Mouse (Mus musculus): ENCODE data around the gene Morn3. TPM values are rescaled to one million over a fixed set of nuclear protein-coding genes. Genes with fewer than 3 reads are reported as not detected.

The Morn3 gene
- polyA plus RNA-seq, 1 experiment from 2014 or later, result not detected

GRCm38 (mm10) chr5:123020426-123020825 lies 26.4 kb downstream of the Morn3 start:
- Histone ChIP-seq H3K27me3 (ENCODE audit: control insufficient read depth, insufficient read depth, low read length) (no peaks in the 10 kb centered on the region), H3K4me1 (ENCODE audit: control insufficient read depth, insufficient read depth, low read length) (peaks cover 19% of the 10 kb centered on the region), H3K36me3 (ENCODE audit: control insufficient read depth, insufficient read depth, low read length) (no peaks in the 10 kb centered on the region), H3K4me2 (no peak overlapping the region), H3K4me3 (ENCODE audit: low read depth, low read length) (no peak overlapping the region), H3K9me3 (ENCODE audit: control insufficient read depth, low read length) (no peaks in the 10 kb centered on the region), H3K27ac (ENCODE audit: low read depth, low read length) (no peak overlapping the region), H3K9ac (ENCODE audit: low read length) (no peak overlapping the region)
- ATAC-seq (ENCODE audit: low FRiP score), result no peak
- no peak for DNase-seq (ENCODE audit: low spot score, missing footprints)
- 91% methylated on average over 5 of the region's 5 CpGs for WGBS

DNA sequence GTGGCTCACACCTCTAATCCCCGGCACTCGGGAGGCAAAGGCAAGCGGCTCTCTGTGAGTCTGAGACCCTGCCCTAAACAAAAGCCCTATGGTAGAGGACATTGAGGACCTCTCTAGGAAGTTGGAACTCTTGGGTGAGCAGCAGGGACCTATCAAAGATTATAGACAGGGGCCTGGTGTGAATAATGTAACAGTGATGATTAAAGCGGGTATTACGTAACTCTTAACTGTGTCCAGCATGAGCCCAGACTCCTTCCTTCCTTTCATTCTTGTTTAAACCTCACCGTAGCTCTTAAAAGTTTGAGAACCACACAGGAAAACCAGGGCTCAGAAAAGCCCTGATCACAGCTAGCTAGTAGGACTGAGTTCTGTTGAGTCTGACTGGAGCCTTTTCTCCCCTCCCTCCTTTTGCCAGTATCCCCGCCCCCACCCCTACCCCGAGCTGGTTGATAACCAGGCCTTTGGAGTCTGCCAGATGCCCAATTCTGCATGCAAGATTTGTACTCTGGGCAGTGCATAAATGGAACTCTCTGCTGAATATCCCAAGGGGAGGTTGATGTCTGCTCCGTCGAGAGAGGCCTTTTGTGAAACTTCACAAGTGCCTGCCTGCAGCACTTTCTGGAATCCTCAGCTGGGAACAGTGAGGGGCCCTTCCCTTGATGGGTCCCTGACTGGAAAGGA lies 27.3 kb downstream of the Morn3 start:
- 50% methylated on average over 10 of the region's 10 CpGs for WGBS
- ATAC-seq (ENCODE audit: low FRiP score) (no peak), DNase-seq (ENCODE audit: low spot score, missing footprints) (peak; percentile 83)
- no peaks in the 10 kb centered on the region for H3K9me3 ChIP-seq (ENCODE audit: control insufficient read depth, low read length)
- no peaks in the 10 kb centered on the region for H3K27me3 ChIP-seq (ENCODE audit: control insufficient read depth, insufficient read depth, low read length)
- peaks cover 22% of the 10 kb centered on the region for H3K4me1 ChIP-seq (ENCODE audit: control insufficient read depth, insufficient read depth, low read length)
- H3K36me3 ChIP-seq (ENCODE audit: control insufficient read depth, insufficient read depth, low read length), result no peaks in the 10 kb centered on the region
- H3K4me3 ChIP-seq (ENCODE audit: low read depth, low read length), result no peak overlapping the region
- no peak overlapping the region for H3K4me2 ChIP-seq
- peak overlapping the region; percentile 35; the same call in 1 of the 2 replicates for H3K27ac ChIP-seq (ENCODE audit: low read depth, low read length)
- no peak overlapping the region; the same call in 1 of the 2 replicates for H3K9ac ChIP-seq (ENCODE audit: low read length)

DNA sequence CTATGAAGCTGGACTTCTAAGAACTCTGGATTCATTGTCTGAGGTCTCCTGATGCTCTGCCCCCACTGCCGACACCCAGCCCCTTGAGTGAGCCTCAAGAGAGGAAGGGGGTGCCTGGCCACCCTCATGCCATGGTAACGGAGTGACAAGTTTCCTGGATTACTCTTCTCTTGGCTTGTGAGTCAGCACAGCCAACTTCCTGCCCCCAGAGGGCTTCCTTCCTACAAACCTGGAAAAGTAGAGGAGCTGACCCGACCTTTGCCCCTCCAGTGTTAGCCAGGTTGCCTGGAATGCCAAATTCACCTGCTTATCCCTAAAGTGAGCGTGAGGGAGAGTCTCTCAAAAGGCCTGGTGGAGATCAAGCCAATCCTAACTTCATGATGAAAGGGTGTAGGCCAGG lies 29.3 kb downstream of the Morn3 start:
- no peak overlapping the region for H3K9ac ChIP-seq (ENCODE audit: low read length)
- no peak overlapping the region for H3K4me2 ChIP-seq
- H3K36me3 ChIP-seq (ENCODE audit: control insufficient read depth, insufficient read depth, low read length), result no peaks in the 10 kb centered on the region
- DNase-seq (ENCODE audit: low spot score, missing footprints) (no peak), ATAC-seq (ENCODE audit: low FRiP score) (no peak)
- peaks cover 24% of the 10 kb centered on the region for H3K4me1 ChIP-seq (ENCODE audit: control insufficient read depth, insufficient read depth, low read length)
- no peaks in the 10 kb centered on the region for H3K27me3 ChIP-seq (ENCODE audit: control insufficient read depth, insufficient read depth, low read length)
- no peaks in the 10 kb centered on the region for H3K9me3 ChIP-seq (ENCODE audit: control insufficient read depth, low read length)
- H3K27ac ChIP-seq (ENCODE audit: low read depth, low read length), result no peak overlapping the region
- 78% methylated on average over 4 of the region's 4 CpGs for WGBS
- no peak overlapping the region for H3K4me3 ChIP-seq (ENCODE audit: low read depth, low read length)

DNA sequence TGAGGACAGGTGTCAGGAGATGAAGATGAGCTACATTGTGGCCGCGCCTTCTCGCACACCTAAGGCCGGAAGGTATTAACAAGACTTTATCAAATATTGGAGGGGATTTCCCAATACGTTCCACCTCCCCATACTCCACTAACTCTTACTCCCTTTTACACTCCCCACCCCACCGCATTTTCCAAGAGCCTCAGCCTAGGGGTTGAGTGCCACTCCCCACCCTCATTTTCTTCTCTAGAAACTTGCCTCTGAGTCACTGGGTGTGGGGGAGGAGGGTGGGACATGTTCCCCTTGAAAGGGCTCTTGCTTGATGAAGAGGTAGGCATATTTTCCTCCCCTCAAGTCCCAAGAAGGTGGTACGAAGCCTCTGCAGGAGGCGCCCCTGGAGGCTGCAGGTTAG lies 30.9 kb downstream of the Morn3 start:
- H3K9me3 ChIP-seq (ENCODE audit: control insufficient read depth, low read length), result no peaks in the 10 kb centered on the region
- no peaks in the 10 kb centered on the region for H3K27me3 ChIP-seq (ENCODE audit: control insufficient read depth, insufficient read depth, low read length)
- H3K4me3 ChIP-seq (ENCODE audit: low read depth, low read length), result peak overlapping the region; percentile 74
- H3K4me2 ChIP-seq, result peak overlapping the region; percentile 82
- no peak for DNase-seq (ENCODE audit: low spot score, missing footprints)
- H3K36me3 ChIP-seq (ENCODE audit: control insufficient read depth, insufficient read depth, low read length), result no peaks in the 10 kb centered on the region
- 28% methylated on average over 8 of the region's 8 CpGs for WGBS
- peaks cover 24% of the 10 kb centered on the region for H3K4me1 ChIP-seq (ENCODE audit: control insufficient read depth, insufficient read depth, low read length)
- H3K27ac ChIP-seq (ENCODE audit: low read depth, low read length), result no peak overlapping the region
- peak overlapping the region; percentile 79; the same call in 1 of the 2 replicates for H3K9ac ChIP-seq (ENCODE audit: low read length)
- no peak for ATAC-seq (ENCODE audit: low FRiP score)

DNA sequence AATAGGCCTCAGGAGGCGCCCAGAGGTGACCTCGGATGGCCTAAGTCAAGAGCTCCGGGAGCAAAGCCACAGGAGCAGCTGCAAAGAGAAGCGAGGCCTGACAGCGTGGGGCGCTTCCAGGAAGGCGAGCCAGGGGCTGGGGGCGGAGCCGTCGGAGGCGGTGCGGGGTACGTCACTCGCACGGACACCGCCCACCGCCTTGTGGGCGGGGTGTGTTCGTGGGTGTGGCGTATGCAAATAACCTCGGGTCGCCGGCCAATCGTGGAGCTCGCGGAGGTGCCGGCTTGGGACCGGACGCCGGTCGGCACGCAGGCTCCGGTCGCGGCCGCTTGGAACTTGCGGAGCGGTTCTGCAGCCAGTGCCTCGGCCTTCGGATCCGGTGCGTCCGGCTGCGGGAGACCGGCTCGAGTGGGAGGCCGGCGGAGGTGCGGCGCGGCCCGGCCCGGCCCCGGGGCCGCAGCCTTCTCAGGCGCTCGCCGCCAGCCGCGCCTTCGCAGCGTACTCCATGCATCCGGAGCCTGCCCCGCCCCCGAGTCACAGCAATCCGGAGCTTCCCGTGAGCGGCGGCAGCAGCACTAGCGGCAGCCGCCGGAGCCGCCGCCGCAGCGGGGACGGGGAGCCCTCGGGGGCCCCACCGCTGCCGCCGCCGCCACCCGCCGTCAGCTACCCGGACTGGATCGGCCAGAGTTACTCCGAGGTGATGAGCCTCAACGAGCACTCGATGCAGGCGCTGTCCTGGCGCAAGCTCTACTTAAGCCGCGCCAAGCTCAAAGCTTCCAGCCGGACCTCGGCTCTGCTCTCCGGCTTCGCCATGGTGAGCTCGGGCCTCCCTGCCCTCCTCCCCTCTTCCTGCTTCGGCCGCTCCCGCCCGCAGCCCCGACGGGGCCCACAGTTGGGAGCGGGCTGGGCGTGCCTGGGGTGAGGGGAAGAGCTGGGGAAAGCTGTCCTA lies 31.8 kb downstream of the Morn3 start, which contains the start of gene Orai1:
Gene Orai1 (plus strand): TSS at position 322 of the 949 bp plus-strand sequence.
- DNase-seq (ENCODE audit: low spot score, missing footprints), result peak; percentile 100
- H3K27ac ChIP-seq (ENCODE audit: low read depth, low read length), result peak within 1 kb of the TSS; percentile 86
- no peaks in the 10 kb centered on the region for H3K9me3 ChIP-seq (ENCODE audit: control insufficient read depth, low read length)
- peak within 1 kb of the TSS; percentile 82 for H3K4me2 ChIP-seq
- peaks cover 24% of the 10 kb centered on the region for H3K4me1 ChIP-seq (ENCODE audit: control insufficient read depth, insufficient read depth, low read length)
- under 1% methylated on average over 81 of the region's 106 CpGs for WGBS
- no peaks in the 10 kb centered on the region for H3K36me3 ChIP-seq (ENCODE audit: control insufficient read depth, insufficient read depth, low read length)
- ATAC-seq (ENCODE audit: low FRiP score), result peak; percentile 93
- H3K4me3 ChIP-seq (ENCODE audit: low read depth, low read length), result peak within 1 kb of the TSS; percentile 74
- no peaks in the 10 kb centered on the region for H3K27me3 ChIP-seq (ENCODE audit: control insufficient read depth, insufficient read depth, low read length)
- H3K9ac ChIP-seq (ENCODE audit: low read length), result peak within 1 kb of the TSS; percentile 79

- Histone ChIP-seq H3K27me3 (ENCODE audit: control insufficient read depth, insufficient read depth, low read length) (no peaks in the 10 kb centered on the region), H3K4me2 (no peak overlapping the region), H3K9ac (ENCODE audit: low read length) (no peak overlapping the region), H3K4me1 (ENCODE audit: control insufficient read depth, insufficient read depth, low read length) (peaks cover 15% of the 10 kb centered on the region), H3K9me3 (ENCODE audit: control insufficient read depth, low read length) (no peaks in the 10 kb centered on the region), H3K36me3 (ENCODE audit: control insufficient read depth, insufficient read depth, low read length) (no peaks in the 10 kb centered on the region), H3K27ac (ENCODE audit: low read depth, low read length) (no peak overlapping the region), H3K4me3 (ENCODE audit: low read depth, low read length) (no peak overlapping the region)
- DNase-seq (ENCODE audit: low spot score, missing footprints), result peak; percentile 95
- 63% methylated on average over 9 of the region's 9 CpGs for WGBS
- ATAC-seq (ENCODE audit: low FRiP score), result no peak
Observed at GRCm38 (mm10) chr5:123013599-123014315, 33.1 kb downstream of the Morn3 start.

- no peak overlapping the region for H3K4me2 ChIP-seq
- peaks cover 15% of the 10 kb centered on the region for H3K4me1 ChIP-seq (ENCODE audit: control insufficient read depth, insufficient read depth, low read length)
- no peaks in the 10 kb centered on the region for H3K9me3 ChIP-seq (ENCODE audit: control insufficient read depth, low read length)
- DNase-seq (ENCODE audit: low spot score, missing footprints) (no peak), ATAC-seq (ENCODE audit: low FRiP score) (no peak)
- WGBS, result 96% methylated on average over 9 of the region's 9 CpGs
- H3K4me3 ChIP-seq (ENCODE audit: low read depth, low read length), result no peak overlapping the region
- no peak overlapping the region for H3K27ac ChIP-seq (ENCODE audit: low read depth, low read length)
- no peaks in the 10 kb centered on the region for H3K36me3 ChIP-seq (ENCODE audit: control insufficient read depth, insufficient read depth, low read length)
- H3K9ac ChIP-seq (ENCODE audit: low read length), result no peak overlapping the region
- H3K27me3 ChIP-seq (ENCODE audit: control insufficient read depth, insufficient read depth, low read length), result no peaks in the 10 kb centered on the region
Observed at GRCm38 (mm10) chr5:123011705-123012104, 35.1 kb downstream of the Morn3 start.

- no peaks in the 10 kb centered on the region for H3K36me3 ChIP-seq (ENCODE audit: control insufficient read depth, insufficient read depth, low read length)
- ATAC-seq (ENCODE audit: low FRiP score) (no peak), DNase-seq (ENCODE audit: low spot score, missing footprints) (no peak)
- H3K4me1 ChIP-seq (ENCODE audit: control insufficient read depth, insufficient read depth, low read length), result peaks cover 8% of the 10 kb centered on the region
- H3K4me3 ChIP-seq (ENCODE audit: low read depth, low read length), result no peak overlapping the region
- 94% methylated on average over 6 of the region's 6 CpGs for WGBS
- H3K9ac ChIP-seq (ENCODE audit: low read length), result no peak overlapping the region
- H3K27ac ChIP-seq (ENCODE audit: low read depth, low read length), result no peak overlapping the region
- H3K27me3 ChIP-seq (ENCODE audit: control insufficient read depth, insufficient read depth, low read length), result no peaks in the 10 kb centered on the region
- H3K9me3 ChIP-seq (ENCODE audit: control insufficient read depth, low read length), result no peaks in the 10 kb centered on the region
- H3K4me2 ChIP-seq, result no peak overlapping the region
Observed at GRCm38 (mm10) chr5:123010806-123011205, 36.0 kb downstream of the Morn3 start.

All from midbrain, embryonic 11.5 days (tissue).